Mouse (Mus musculus) retina, embryonic 14.5 days (tissue): ENCODE results near the gene Fignl2.

Experiments used
- DNase-seq: peaks from one replicate; pipeline ENCODE4 v3.0.0-alpha.2; 2015; ENCODE audit warnings: low spot score

The Fignl2 gene

DNA sequence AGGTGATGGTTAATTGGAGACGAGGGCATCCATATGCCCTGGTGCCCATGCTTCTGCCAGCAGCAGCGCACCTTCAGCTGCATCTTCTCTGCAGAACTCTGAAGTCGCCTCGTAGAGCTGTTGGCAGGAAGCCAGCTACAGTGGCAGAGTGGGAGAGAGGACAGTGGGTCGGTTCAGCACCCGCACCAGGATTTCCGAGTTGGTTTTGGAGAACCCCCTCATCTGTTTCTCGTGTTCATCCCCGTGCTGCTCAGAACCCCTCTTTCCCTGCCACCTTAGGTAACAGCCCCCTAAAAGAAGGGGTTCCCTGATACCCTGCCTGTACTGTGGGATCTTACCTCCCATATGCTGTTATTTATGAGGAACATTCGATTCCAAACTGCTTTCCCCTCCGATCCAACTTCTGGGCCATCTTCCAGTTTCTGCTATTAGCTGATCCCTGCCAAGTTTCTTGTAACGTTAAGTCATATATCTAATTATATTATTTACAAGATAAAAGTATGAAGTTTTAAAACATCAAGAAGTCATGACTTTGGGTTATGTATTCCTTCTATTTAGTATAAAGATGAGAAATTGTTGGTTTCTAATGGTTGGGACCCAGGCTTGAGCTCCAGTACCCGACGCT lies 69.9 kb downstream of the Fignl2 start:
- no peak for DNase-seq

- DNase-seq, result no peak
These were observed 71.1 kb downstream of the Fignl2 start for GRCm38 (mm10) chr15:101007236-101007635.

DNA sequence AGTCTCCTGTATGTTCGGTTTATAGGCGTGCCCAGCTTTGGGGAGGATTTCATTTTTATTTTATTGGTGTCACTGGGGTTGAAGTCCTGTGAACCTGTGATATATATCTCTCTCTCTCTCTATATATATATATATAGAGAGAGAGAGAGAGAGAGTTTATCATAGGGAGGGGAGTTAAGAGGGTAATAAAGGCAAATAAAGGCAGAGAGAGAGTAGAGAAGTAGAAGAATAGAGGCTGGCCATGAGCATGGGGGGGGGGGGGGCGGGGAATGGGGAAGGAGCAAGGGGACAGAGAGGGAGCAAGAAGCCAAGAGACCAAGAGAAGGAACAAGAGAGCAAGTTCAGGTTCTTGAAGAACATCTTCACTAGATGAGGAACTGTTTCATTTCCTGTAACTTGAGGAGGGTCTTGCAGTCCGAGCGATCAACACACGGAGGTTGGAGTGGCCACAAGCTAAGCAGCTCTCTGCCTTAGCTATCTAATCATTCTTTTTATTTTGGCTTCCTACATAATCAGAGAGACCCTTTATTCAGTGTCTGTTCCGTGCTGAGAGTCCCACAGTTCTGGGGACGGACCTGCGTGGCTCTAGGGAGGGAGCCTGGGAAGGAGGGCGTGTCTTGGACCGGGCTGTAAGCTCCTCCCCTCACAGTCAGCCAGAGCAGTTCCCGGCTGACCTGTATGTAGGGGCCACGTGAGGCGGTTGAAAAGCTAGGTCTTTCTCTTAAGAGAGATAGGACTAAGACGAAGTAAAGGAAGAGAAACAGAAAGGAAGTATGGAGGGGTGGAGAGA lies 71.9 kb downstream of the Fignl2 start:
- peak; percentile 72 for DNase-seq

DNA sequence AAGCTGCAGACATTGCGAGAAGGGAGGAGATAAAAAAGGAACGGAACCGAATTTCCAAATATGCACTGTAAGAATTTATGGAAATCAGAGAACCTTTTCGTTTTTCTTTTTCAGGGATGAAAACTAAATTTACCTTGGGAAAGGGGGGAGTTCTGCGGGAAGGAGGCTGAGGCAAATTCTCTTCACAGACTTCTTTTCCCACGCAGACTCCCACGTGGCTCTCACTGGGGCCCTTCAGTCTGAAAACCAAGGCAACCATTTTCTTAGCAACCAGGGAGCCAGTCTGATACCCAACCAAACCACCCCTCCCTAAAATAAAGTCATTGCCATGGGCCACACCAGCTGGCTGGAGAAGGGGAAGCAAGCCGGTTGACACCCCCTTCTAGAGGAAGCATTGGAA lies 72.7 kb downstream of the Fignl2 start:
- no peak for DNase-seq

DNA sequence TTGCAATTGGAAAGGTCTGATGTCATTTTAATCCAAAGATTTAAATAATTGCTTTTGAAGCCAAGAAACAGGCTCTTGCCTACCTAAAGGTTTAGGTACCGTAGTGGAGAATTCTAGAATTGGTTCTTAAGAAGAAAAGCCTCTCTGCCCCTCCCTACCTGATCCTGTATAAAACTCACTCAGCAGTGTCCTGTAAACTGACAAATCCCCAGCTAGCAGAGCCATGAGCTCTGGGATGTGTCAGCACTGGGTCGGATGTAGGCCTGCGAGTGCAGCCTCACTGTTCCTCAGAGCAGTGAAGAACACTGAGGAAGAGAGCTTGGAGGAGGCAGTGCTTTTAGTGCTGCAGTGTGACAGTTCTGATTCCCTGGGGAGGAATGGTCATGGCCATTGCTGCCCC lies 73.8 kb downstream of the Fignl2 start:
- DNase-seq, result no peak

- DNase-seq, result no peak
These were observed 75.9 kb downstream of the Fignl2 start for GRCm38 (mm10) chr15:101002466-101002865.

- no peak for DNase-seq
These were observed 76.7 kb downstream of the Fignl2 start for GRCm38 (mm10) chr15:101001685-101002084.
